Mouse (Mus musculus): ENCODE measurements at regions not wholly inside any gene's neighbourhood (a gene's known extent, or its start where the extent isn't known, plus 50 kb on each side); places are given as distances from the start of the nearest gene placed in this dataset.

DNA sequence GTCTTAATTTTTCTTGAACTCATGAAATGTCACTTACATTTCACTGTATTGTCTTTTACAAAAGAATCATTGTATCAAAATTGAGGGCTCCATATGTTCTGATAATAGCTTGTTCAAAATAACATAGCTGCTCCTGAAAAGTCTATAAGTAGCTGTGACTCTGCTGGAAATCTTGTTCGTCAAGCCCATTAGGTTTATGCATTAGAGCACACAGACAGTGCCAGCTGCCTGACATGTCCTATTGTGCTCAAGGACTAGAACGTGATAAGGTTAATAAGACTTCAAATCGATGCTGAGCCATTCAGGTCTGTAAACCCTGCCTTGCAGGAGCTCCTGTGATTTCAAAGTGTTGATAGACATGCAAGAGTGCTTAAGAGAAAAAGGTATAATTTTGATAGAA lies 438.0 kb downstream of the Fam198b start:
- TF ChIP-seq CTCF (IDR thresholded peaks at IDR 0.05; ENCODE audit: extremely low read depth, insufficient read length, insufficient replicate concordance, low read depth, low read length): no peak
- TF ChIP-seq POLR2A (IDR thresholded peaks at IDR 0.05; ENCODE audit: low read depth, low read length): no peak

Measured in small intestine, adult 2 months (tissue).